Mouse (Mus musculus) midbrain, embryonic 11.5 days (tissue): ENCODE data around the gene Prickle1. TPM values are rescaled to one million over a fixed set of nuclear protein-coding genes. Genes with fewer than 3 reads are reported as not detected.

Source experiments
- ATAC-seq: fragments of 200-750 bp; cut with Nextera tagmentation; 2 replicates; pipeline ENCODE4 v1.8.0; 2017; ENCODE audit warnings: moderate TSS enrichment, moderate library complexity; ENCODE audit not compliant: low FRiP score
- DNase-seq: peaks from one replicate; pipeline ENCODE4 v3.0.0; 2015; ENCODE audit warnings: low spot score; ENCODE audit errors: missing footprints
- H3K27ac ChIP-seq: fragments of 300-500 bp; sonication (generic); 2 replicates; pipeline ENCODE4 v1.5.1; 2014; ENCODE audit warnings: low read depth, low read length
- H3K27me3 ChIP-seq: fragments of 300-500 bp; sonication (generic); 2 replicates; pipeline ENCODE4 v1.6.1; 2014; ENCODE audit warnings: mild to moderate bottlenecking, low read length, moderate library complexity, mixed read lengths; ENCODE audit not compliant: control insufficient read depth, insufficient read depth
- H3K36me3 ChIP-seq: fragments of 300-500 bp; sonication (generic); 2 replicates; pipeline ENCODE4 v1.6.1; 2014; ENCODE audit warnings: mild to moderate bottlenecking, low read length, moderate library complexity, mixed read lengths; ENCODE audit not compliant: control insufficient read depth, insufficient read depth
- H3K4me1 ChIP-seq: fragments of 300-500 bp; sonication (generic); 2 replicates; pipeline ENCODE4 v1.6.1; 2014; ENCODE audit warnings: low read length; ENCODE audit not compliant: control insufficient read depth, insufficient read depth
- H3K4me2 ChIP-seq: fragments of 300-500 bp; sonication (generic); 2 replicates; pipeline ENCODE4 v1.6.1; 2014; ENCODE audit warnings: mild to moderate bottlenecking, moderate library complexity
- H3K4me3 ChIP-seq: fragments of 300-500 bp; sonication (generic); 2 replicates; pipeline ENCODE4 v1.5.1; 2014; ENCODE audit warnings: low read depth, low read length
- H3K9ac ChIP-seq: fragments of 300-500 bp; sonication (generic); 2 replicates; pipeline ENCODE4 v1.6.1; 2014; ENCODE audit warnings: low read length
- H3K9me3 ChIP-seq: fragments of 300-500 bp; sonication (generic); 2 replicates; pipeline ENCODE4 v1.6.1; 2016; ENCODE audit warnings: low read length; ENCODE audit not compliant: control insufficient read depth
- WGBS: fragments of 180-500 bp; shearing (Covaris S2); extraction: QIAGEN DNeasy Blood & Tissue Kit; methylation state at CpG from one replicate; pipeline ENCODE4 v1.1.7; 2014; 5-methylcytosine and 5-hydroxymethylcytosine counted together
- polyA plus RNA-seq: library from polyadenylated mRNA; unstranded; fragments of >200 nt; fragmentation: Nextera tagmentation; extraction: Ambion mirVana; gene quantifications from 2 replicates; pipeline ENCODE4 v1.2.1, GENCODE M21; 2014

The Prickle1 gene
- polyA plus RNA-seq, 1 experiment from 2014 or later: 16.8 TPM

DNA sequence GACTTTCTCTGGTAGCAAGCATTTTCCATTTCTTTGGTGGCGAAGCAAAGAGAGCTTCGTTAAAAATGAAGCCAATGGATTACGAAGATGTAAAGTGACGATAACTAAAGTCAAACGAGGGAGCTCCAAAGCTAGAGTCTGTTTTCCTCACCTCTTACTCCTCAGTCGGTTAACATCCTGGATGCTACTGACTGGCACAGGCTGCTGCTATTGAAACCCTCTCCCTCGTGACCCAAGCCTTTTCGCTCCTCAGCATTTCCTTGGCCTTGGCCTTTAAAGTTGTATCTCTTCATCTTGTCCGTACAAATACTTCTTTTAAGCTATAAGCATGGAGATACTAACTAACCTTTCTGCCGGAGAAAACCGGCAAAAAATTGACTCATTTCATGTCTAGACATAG is 1.3 kb upstream of the Prickle1 start:
- no peak for ATAC-seq
- H3K27ac ChIP-seq: no peak overlapping the region
- H3K4me1 ChIP-seq: peaks cover under 1% of the 10 kb centered on the region; the same call in 1 of the 2 replicates
- 66% methylated on average over 11 of the region's 11 CpGs for WGBS
- no peak overlapping the region for H3K9ac ChIP-seq
- H3K4me3 ChIP-seq: no peak overlapping the region
- no peak for DNase-seq
- H3K9me3 ChIP-seq: no peaks in the 10 kb centered on the region
- H3K27me3 ChIP-seq: no peaks in the 10 kb centered on the region
- no peak overlapping the region for H3K4me2 ChIP-seq
- no peaks in the 10 kb centered on the region for H3K36me3 ChIP-seq

- Histone ChIP-seq H3K27ac (no peak overlapping the region; the same call in 1 of the 2 replicates), H3K9me3 (no peaks in the 10 kb centered on the region), H3K4me2 (peak overlapping the region; percentile 98), H3K27me3 (no peaks in the 10 kb centered on the region), H3K9ac (peak overlapping the region; percentile 54; the same call in 1 of the 2 replicates), H3K4me3 (peak overlapping the region; percentile 71), H3K36me3 (no peaks in the 10 kb centered on the region), H3K4me1 (peaks cover 4% of the 10 kb centered on the region; the same call in 1 of the 2 replicates)
- WGBS: under 1% methylated on average over 11 of the region's 11 CpGs
- ATAC-seq (peak; percentile 63), DNase-seq (peak; percentile 97)
Observed at GRCm38 (mm10) chr15:93596285-93596684, 594 bp upstream of the Prickle1 start.

GRCm38 (mm10) chr15:93594888-93595698 is 598 bp downstream of the Prickle1 start:
- Histone ChIP-seq H3K4me1 (peaks cover 4% of the 10 kb centered on the region; the same call in 1 of the 2 replicates), H3K9me3 (no peaks in the 10 kb centered on the region), H3K4me3 (peak overlapping the region; percentile 71), H3K4me2 (peak overlapping the region; percentile 98), H3K27ac (peak overlapping the region; percentile 48; the same call in 1 of the 2 replicates), H3K27me3 (no peaks in the 10 kb centered on the region), H3K9ac (peak overlapping the region; percentile 75), H3K36me3 (no peaks in the 10 kb centered on the region)
- ATAC-seq (peak; percentile 76), DNase-seq (peak; percentile 96)
- 0% methylated on average over 47 of the region's 64 CpGs for WGBS

DNA sequence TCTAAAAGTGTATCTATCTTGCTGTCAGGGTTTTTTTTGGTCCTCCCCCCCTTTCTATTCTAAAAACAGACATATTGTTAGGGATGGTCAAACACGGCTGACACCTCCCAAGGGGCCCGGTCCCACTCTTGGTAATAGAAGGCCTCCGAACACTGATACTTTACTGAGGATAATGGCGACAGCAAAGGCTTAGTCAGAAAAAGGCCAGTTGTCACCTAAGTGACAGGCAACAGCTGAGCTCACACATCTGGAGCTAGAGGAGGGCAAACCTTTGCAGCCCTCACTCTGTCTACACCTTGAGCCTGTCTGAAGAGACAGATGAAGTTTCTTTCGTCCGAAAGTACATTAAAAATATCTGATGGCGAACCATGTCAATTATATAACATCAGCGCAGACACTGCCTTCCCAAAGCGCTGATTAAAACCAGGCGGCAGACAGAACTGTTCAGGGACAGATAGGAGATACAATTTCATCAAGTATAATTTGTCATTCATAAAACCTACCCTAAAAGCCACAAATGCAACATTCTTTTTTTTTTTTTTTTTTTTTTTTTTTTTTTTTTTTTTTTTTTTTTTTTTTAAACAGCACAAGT is 1.3 kb downstream of the Prickle1 start:
- Histone ChIP-seq H3K9me3 (no peaks in the 10 kb centered on the region), H3K4me2 (peak overlapping the region; percentile 98; the same call in 1 of the 2 replicates), H3K27me3 (no peaks in the 10 kb centered on the region), H3K4me1 (peaks cover 4% of the 10 kb centered on the region; the same call in 1 of the 2 replicates), H3K9ac (no peak overlapping the region), H3K4me3 (no peak overlapping the region), H3K36me3 (no peaks in the 10 kb centered on the region), H3K27ac (no peak overlapping the region)
- 35% methylated on average over 10 of the region's 10 CpGs for WGBS
- DNase-seq (peak; percentile 88), ATAC-seq (no peak)

- DNase-seq (no peak), ATAC-seq (no peak)
- Histone ChIP-seq H3K27me3 (no peaks in the 10 kb centered on the region), H3K9ac (no peak overlapping the region), H3K4me2 (no peak overlapping the region), H3K36me3 (no peaks in the 10 kb centered on the region), H3K9me3 (no peaks in the 10 kb centered on the region), H3K27ac (no peak overlapping the region), H3K4me3 (no peak overlapping the region), H3K4me1 (peaks cover 4% of the 10 kb centered on the region; the same call in 1 of the 2 replicates)
- WGBS: 75% methylated on average over 3 of the region's 3 CpGs
Observed at GRCm38 (mm10) chr15:93592596-93592995, 3.1 kb downstream of the Prickle1 start.

DNA sequence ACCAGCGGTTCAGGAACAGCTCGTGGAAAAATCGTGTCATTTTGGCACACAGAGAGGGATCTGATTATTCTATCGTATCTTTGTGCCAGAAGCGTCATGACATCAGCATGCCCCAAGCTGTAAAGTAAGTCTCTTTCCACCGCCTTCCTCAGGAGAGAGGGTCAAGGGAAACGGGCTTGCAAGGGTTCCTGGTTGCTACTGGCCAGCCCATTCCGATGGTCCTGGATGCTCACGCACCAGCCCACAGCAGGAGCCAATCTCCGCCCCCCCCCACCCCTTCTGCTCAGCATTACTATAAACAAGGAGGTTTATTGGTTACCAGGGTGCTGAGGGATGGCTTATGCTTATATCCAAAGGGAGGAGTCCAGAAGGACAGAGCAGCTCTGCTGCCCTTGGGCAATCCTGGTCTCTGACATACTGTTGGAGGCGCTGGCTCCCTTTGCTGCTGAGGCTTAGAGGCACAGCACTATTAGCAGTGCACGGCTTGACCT is 3.8 kb downstream of the Prickle1 start:
- Histone ChIP-seq H3K27ac (no peak overlapping the region), H3K9ac (peak overlapping the region; percentile 33; the same call in 1 of the 2 replicates), H3K27me3 (no peaks in the 10 kb centered on the region), H3K4me3 (peak overlapping the region; percentile 13; the same call in 1 of the 2 replicates), H3K36me3 (no peaks in the 10 kb centered on the region), H3K4me1 (peaks cover 4% of the 10 kb centered on the region; the same call in 1 of the 2 replicates), H3K9me3 (no peaks in the 10 kb centered on the region), H3K4me2 (peak overlapping the region; percentile 45)
- ATAC-seq (no peak), DNase-seq (peak; percentile 90)
- 4% methylated on average over 12 of the region's 12 CpGs for WGBS

DNA sequence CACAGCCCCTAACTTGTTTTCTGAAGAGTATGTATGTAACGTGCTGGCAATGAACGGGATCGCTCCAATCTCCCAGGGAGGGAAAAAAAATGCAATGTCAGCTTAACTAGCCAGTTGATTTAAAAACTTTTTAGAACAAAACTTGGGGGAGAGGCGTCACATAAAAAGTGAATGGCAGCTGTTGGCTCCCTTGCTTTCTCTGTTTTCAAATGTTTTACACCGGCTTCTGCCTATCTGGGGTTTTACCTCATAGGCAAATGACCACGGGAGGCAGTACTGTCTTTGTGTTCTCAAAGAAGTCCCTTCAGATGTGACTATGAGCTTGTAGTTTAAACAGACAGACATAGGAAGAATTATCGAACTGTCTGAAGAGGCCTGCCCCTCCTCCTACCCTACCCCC is 4.3 kb downstream of the Prickle1 start:
- Histone ChIP-seq H3K4me3 (peak overlapping the region; percentile 13; the same call in 1 of the 2 replicates), H3K27me3 (no peaks in the 10 kb centered on the region), H3K4me2 (peak overlapping the region; percentile 45), H3K9ac (peak overlapping the region; percentile 33; the same call in 1 of the 2 replicates), H3K4me1 (peaks cover 4% of the 10 kb centered on the region; the same call in 1 of the 2 replicates), H3K36me3 (no peaks in the 10 kb centered on the region), H3K27ac (no peak overlapping the region), H3K9me3 (no peaks in the 10 kb centered on the region)
- 38% methylated on average over 7 of the region's 7 CpGs for WGBS
- ATAC-seq: no peak
- no peak for DNase-seq

- no peak overlapping the region for H3K27ac ChIP-seq
- H3K9ac ChIP-seq: no peak overlapping the region
- H3K4me3 ChIP-seq: no peak overlapping the region
- ATAC-seq (no peak), DNase-seq (no peak)
- no peaks in the 10 kb centered on the region for H3K27me3 ChIP-seq
- no peaks in the 10 kb centered on the region for H3K36me3 ChIP-seq
- H3K4me2 ChIP-seq: no peak overlapping the region
- WGBS: 92% methylated on average over 6 of the region's 6 CpGs
- no peaks in the 10 kb centered on the region for H3K9me3 ChIP-seq
- H3K4me1 ChIP-seq: 0 out of 2 replicates have a peak, but pooled peaks cover 4% of the 10 kb centered on the region
Observed at GRCm38 (mm10) chr15:93588401-93588800, 7.3 kb downstream of the Prickle1 start.

- no peaks in the 10 kb centered on the region for H3K9me3 ChIP-seq
- no peak overlapping the region for H3K4me2 ChIP-seq
- H3K9ac ChIP-seq: no peak overlapping the region
- no peak overlapping the region for H3K4me3 ChIP-seq
- ATAC-seq (no peak), DNase-seq (no peak)
- 0 out of 2 replicates have a peak, but pooled peaks cover 4% of the 10 kb centered on the region for H3K4me1 ChIP-seq
- WGBS: 79% methylated on average over 8 of the region's 8 CpGs
- no peak overlapping the region for H3K27ac ChIP-seq
- H3K36me3 ChIP-seq: no peaks in the 10 kb centered on the region
- no peaks in the 10 kb centered on the region for H3K27me3 ChIP-seq
Observed at GRCm38 (mm10) chr15:93587660-93588059, 8.0 kb downstream of the Prickle1 start.
